Mouse (Mus musculus): ENCODE results near the gene Gm21987. TPM values are rescaled to one million over a fixed set of nuclear protein-coding genes. Genes with fewer than 3 reads are reported as not detected.

Gm21987 gene
- polyA plus RNA-seq, 1 experiment from 2014 or later, result not detected

GRCm38 (mm10) chr16:38387389-38387788 lies 40.5 kb downstream of the Gm21987 start:
- H3K27me3 ChIP-seq (ENCODE audit: control insufficient read depth, insufficient read depth, low read length), result no peaks in the 10 kb centered on the region
- no peak for ATAC-seq (ENCODE audit: insufficient read depth, low FRiP score, low TSS enrichment)
- H3K27ac ChIP-seq (ENCODE audit: low read depth, low read length), result no peak overlapping the region
- no peak overlapping the region for H3K9ac ChIP-seq (ENCODE audit: low read length)
- H3K9me3 ChIP-seq (ENCODE audit: control insufficient read depth, low read length), result no peaks in the 10 kb centered on the region
- H3K4me3 ChIP-seq (ENCODE audit: low read depth, low read length), result no peak overlapping the region
- H3K36me3 ChIP-seq (ENCODE audit: control insufficient read depth, insufficient read depth, low read length), result no peaks in the 10 kb centered on the region
- 85% methylated on average over 6 of the region's 6 CpGs for WGBS
- DNase-seq (ENCODE audit: low spot score), result no peak
- no peaks in the 10 kb centered on the region for H3K4me1 ChIP-seq (ENCODE audit: control insufficient read depth, insufficient read depth, low read length)
- no peak overlapping the region for H3K4me2 ChIP-seq (ENCODE audit: low read depth)

- Histone ChIP-seq H3K9ac (ENCODE audit: low read length) (no peak overlapping the region), H3K27me3 (ENCODE audit: control insufficient read depth, insufficient read depth, low read length) (no peaks in the 10 kb centered on the region), H3K27ac (ENCODE audit: low read depth, low read length) (no peak overlapping the region), H3K4me3 (ENCODE audit: low read depth, low read length) (no peak overlapping the region), H3K4me2 (ENCODE audit: low read depth) (no peak overlapping the region), H3K36me3 (ENCODE audit: control insufficient read depth, insufficient read depth, low read length) (no peaks in the 10 kb centered on the region), H3K4me1 (ENCODE audit: control insufficient read depth, insufficient read depth, low read length) (no peaks in the 10 kb centered on the region), H3K9me3 (ENCODE audit: control insufficient read depth, low read length) (no peaks in the 10 kb centered on the region)
- WGBS, result 78% methylated on average over 6 of the region's 6 CpGs
- DNase-seq (ENCODE audit: low spot score) (no peak), ATAC-seq (ENCODE audit: insufficient read depth, low FRiP score, low TSS enrichment) (no peak)
Observed at GRCm38 (mm10) chr16:38388757-38389156, 41.9 kb downstream of the Gm21987 start.

GRCm38 (mm10) chr16:38389284-38389893 lies 42.5 kb downstream of the Gm21987 start:
- Histone ChIP-seq H3K4me2 (ENCODE audit: low read depth) (no peak overlapping the region), H3K27me3 (ENCODE audit: control insufficient read depth, insufficient read depth, low read length) (no peaks in the 10 kb centered on the region), H3K36me3 (ENCODE audit: control insufficient read depth, insufficient read depth, low read length) (no peaks in the 10 kb centered on the region), H3K4me3 (ENCODE audit: low read depth, low read length) (no peak overlapping the region), H3K9me3 (ENCODE audit: control insufficient read depth, low read length) (no peaks in the 10 kb centered on the region), H3K9ac (ENCODE audit: low read length) (no peak overlapping the region), H3K4me1 (ENCODE audit: control insufficient read depth, insufficient read depth, low read length) (no peaks in the 10 kb centered on the region), H3K27ac (ENCODE audit: low read depth, low read length) (no peak overlapping the region)
- DNase-seq (ENCODE audit: low spot score) (no peak), ATAC-seq (ENCODE audit: insufficient read depth, low FRiP score, low TSS enrichment) (no peak)
- WGBS, result 72% methylated on average over 8 of the region's 8 CpGs

GRCm38 (mm10) chr16:38390322-38390721 lies 43.5 kb downstream of the Gm21987 start:
- WGBS, result 90% methylated on average over 7 of the region's 7 CpGs
- DNase-seq (ENCODE audit: low spot score), result no peak
- H3K4me1 ChIP-seq (ENCODE audit: control insufficient read depth, insufficient read depth, low read length), result no peaks in the 10 kb centered on the region
- H3K27me3 ChIP-seq (ENCODE audit: control insufficient read depth, insufficient read depth, low read length), result no peaks in the 10 kb centered on the region
- H3K27ac ChIP-seq (ENCODE audit: low read depth, low read length), result no peak overlapping the region
- no peak overlapping the region for H3K4me3 ChIP-seq (ENCODE audit: low read depth, low read length)
- no peak for ATAC-seq (ENCODE audit: insufficient read depth, low FRiP score, low TSS enrichment)
- H3K9ac ChIP-seq (ENCODE audit: low read length), result no peak overlapping the region
- H3K36me3 ChIP-seq (ENCODE audit: control insufficient read depth, insufficient read depth, low read length), result no peaks in the 10 kb centered on the region
- no peak overlapping the region for H3K4me2 ChIP-seq (ENCODE audit: low read depth)
- no peaks in the 10 kb centered on the region for H3K9me3 ChIP-seq (ENCODE audit: control insufficient read depth, low read length)

GRCm38 (mm10) chr16:38392126-38392894 lies 45.5 kb downstream of the Gm21987 start:
- Histone ChIP-seq H3K36me3 (ENCODE audit: control insufficient read depth, insufficient read depth, low read length) (no peaks in the 10 kb centered on the region), H3K4me1 (ENCODE audit: control insufficient read depth, insufficient read depth, low read length) (no peaks in the 10 kb centered on the region), H3K27me3 (ENCODE audit: control insufficient read depth, insufficient read depth, low read length) (no peaks in the 10 kb centered on the region), H3K4me3 (ENCODE audit: low read depth, low read length) (no peak overlapping the region), H3K4me2 (ENCODE audit: low read depth) (no peak overlapping the region), H3K9ac (ENCODE audit: low read length) (no peak overlapping the region), H3K27ac (ENCODE audit: low read depth, low read length) (no peak overlapping the region), H3K9me3 (ENCODE audit: control insufficient read depth, low read length) (no peaks in the 10 kb centered on the region)
- WGBS, result 83% methylated on average over 23 of the region's 23 CpGs
- ATAC-seq (ENCODE audit: insufficient read depth, low FRiP score, low TSS enrichment) (no peak), DNase-seq (ENCODE audit: low spot score) (no peak)

- Histone ChIP-seq H3K4me1 (ENCODE audit: control insufficient read depth, insufficient read depth, low read length) (no peaks in the 10 kb centered on the region), H3K9ac (ENCODE audit: low read length) (no peak overlapping the region), H3K27ac (ENCODE audit: low read depth, low read length) (no peak overlapping the region), H3K4me3 (ENCODE audit: low read depth, low read length) (no peak overlapping the region), H3K27me3 (ENCODE audit: control insufficient read depth, insufficient read depth, low read length) (no peaks in the 10 kb centered on the region), H3K4me2 (ENCODE audit: low read depth) (no peak overlapping the region), H3K36me3 (ENCODE audit: control insufficient read depth, insufficient read depth, low read length) (no peaks in the 10 kb centered on the region), H3K9me3 (ENCODE audit: control insufficient read depth, low read length) (no peaks in the 10 kb centered on the region)
- 91% methylated on average over 8 of the region's 8 CpGs for WGBS
- no peak for DNase-seq (ENCODE audit: low spot score)
- no peak for ATAC-seq (ENCODE audit: insufficient read depth, low FRiP score, low TSS enrichment)
Observed at GRCm38 (mm10) chr16:38394191-38394618, 47.4 kb downstream of the Gm21987 start.

GRCm38 (mm10) chr16:38395060-38395730 lies 48.4 kb downstream of the Gm21987 start:
- H3K4me1 ChIP-seq (ENCODE audit: control insufficient read depth, insufficient read depth, low read length), result 0 out of 2 replicates have a peak, but pooled peaks cover 2% of the 10 kb centered on the region
- H3K4me2 ChIP-seq (ENCODE audit: low read depth), result no peak overlapping the region
- no peak for ATAC-seq (ENCODE audit: insufficient read depth, low FRiP score, low TSS enrichment)
- H3K36me3 ChIP-seq (ENCODE audit: control insufficient read depth, insufficient read depth, low read length), result no peaks in the 10 kb centered on the region
- H3K4me3 ChIP-seq (ENCODE audit: low read depth, low read length), result no peak overlapping the region
- no peak overlapping the region for H3K27ac ChIP-seq (ENCODE audit: low read depth, low read length)
- no peak overlapping the region for H3K9ac ChIP-seq (ENCODE audit: low read length)
- 75% methylated on average over 6 of the region's 6 CpGs for WGBS
- DNase-seq (ENCODE audit: low spot score), result no peak
- H3K27me3 ChIP-seq (ENCODE audit: control insufficient read depth, insufficient read depth, low read length), result no peaks in the 10 kb centered on the region
- H3K9me3 ChIP-seq (ENCODE audit: control insufficient read depth, low read length), result no peaks in the 10 kb centered on the region

- Histone ChIP-seq H3K4me3 (ENCODE audit: low read depth, low read length) (no peak overlapping the region), H3K4me2 (ENCODE audit: low read depth) (no peak overlapping the region), H3K4me1 (ENCODE audit: control insufficient read depth, insufficient read depth, low read length) (0 out of 2 replicates have a peak, but pooled peaks cover 2% of the 10 kb centered on the region), H3K9ac (ENCODE audit: low read length) (no peak overlapping the region), H3K27me3 (ENCODE audit: control insufficient read depth, insufficient read depth, low read length) (no peaks in the 10 kb centered on the region), H3K36me3 (ENCODE audit: control insufficient read depth, insufficient read depth, low read length) (no peaks in the 10 kb centered on the region), H3K27ac (ENCODE audit: low read depth, low read length) (no peak overlapping the region), H3K9me3 (ENCODE audit: control insufficient read depth, low read length) (no peaks in the 10 kb centered on the region)
- no peak for ATAC-seq (ENCODE audit: insufficient read depth, low FRiP score, low TSS enrichment)
- 81% methylated on average over 13 of the region's 13 CpGs for WGBS
- no peak for DNase-seq (ENCODE audit: low spot score)
Observed at GRCm38 (mm10) chr16:38396155-38396554, 49.3 kb downstream of the Gm21987 start.

All from neural tube, embryonic 11.5 days (tissue).